Mouse (Mus musculus) limb, embryonic 11.5 days (tissue): ENCODE data around the gene Pum3. TPM values are rescaled to one million over a fixed set of nuclear protein-coding genes. Genes with fewer than 3 reads are reported as not detected.
"Not testable (repeated sequence)": the region's sequence is repeated elsewhere in the genome, so short reads cannot be mapped to it uniquely, and the experiment has no call there.

ENCODE experiments used
- ATAC-seq: fragments of 200-750 bp; cut with Nextera tagmentation; 2 replicates; pipeline ENCODE4 v1.8.0; 2017; ENCODE audit warnings: low read depth; ENCODE audit not compliant: insufficient number of reproducible peaks, low FRiP score, low TSS enrichment
- DNase-seq: peaks from one replicate; pipeline ENCODE4 v3.0.0-alpha.2; 2015; ENCODE audit warnings: low spot score
- H3K27ac ChIP-seq: fragments of 300-500 bp; sonication (generic); replicated peaks from 2 replicates; pipeline ENCODE4 v1.5.1; 2014; ENCODE audit warnings: low read depth, mild to moderate bottlenecking, low read length
- H3K27me3 ChIP-seq: fragments of 300-500 bp; sonication (generic); 2 replicates; pipeline ENCODE4 v1.6.1; 2014; ENCODE audit warnings: mild to moderate bottlenecking, low read length, mixed read lengths; ENCODE audit not compliant: control insufficient read depth, insufficient read depth
- H3K36me3 ChIP-seq: fragments of 300-500 bp; sonication (generic); 2 replicates; pipeline ENCODE4 v1.6.1; 2014; ENCODE audit warnings: mild to moderate bottlenecking, low read length, moderate library complexity, mixed read lengths; ENCODE audit not compliant: control insufficient read depth, insufficient read depth
- H3K4me1 ChIP-seq: fragments of 300-500 bp; sonication (generic); 2 replicates; pipeline ENCODE4 v1.6.1; 2014; ENCODE audit warnings: low read length, mixed read lengths; ENCODE audit not compliant: control insufficient read depth, insufficient read depth
- H3K4me2 ChIP-seq: fragments of 300-500 bp; sonication (generic); 2 replicates; pipeline ENCODE4 v1.6.1; 2014; ENCODE audit warnings: low read depth, mild to moderate bottlenecking, moderate library complexity; ENCODE audit not compliant: severe bottlenecking
- H3K4me3 ChIP-seq: fragments of 300-500 bp; sonication (generic); 2 replicates; pipeline ENCODE4 v1.5.1; 2014; ENCODE audit warnings: low read depth, low read length
- H3K9ac ChIP-seq: fragments of 300-500 bp; sonication (generic); 2 replicates; pipeline ENCODE4 v1.6.1; 2014; ENCODE audit warnings: mild to moderate bottlenecking, low read length
- H3K9me3 ChIP-seq: fragments of 300-500 bp; sonication (generic); 2 replicates; pipeline ENCODE4 v1.6.1; 2016; ENCODE audit warnings: low read length; ENCODE audit not compliant: control insufficient read depth
- WGBS: fragments of 180-500 bp; shearing (Covaris S2); extraction: QIAGEN DNeasy Blood & Tissue Kit; methylation state at CpG from one replicate; pipeline ENCODE4 v1.1.7; 2014; 5-methylcytosine and 5-hydroxymethylcytosine counted together
- polyA plus RNA-seq: library from polyadenylated mRNA; unstranded; fragments of >200 nt; fragmentation: Nextera tagmentation; extraction: Ambion mirVana; gene quantifications from 2 replicates; pipeline ENCODE4 v1.2.1, GENCODE M21; 2014

Gene Pum3
- polyA plus RNA-seq, 1 experiment from 2014 or later, result 94.6 TPM

DNA sequence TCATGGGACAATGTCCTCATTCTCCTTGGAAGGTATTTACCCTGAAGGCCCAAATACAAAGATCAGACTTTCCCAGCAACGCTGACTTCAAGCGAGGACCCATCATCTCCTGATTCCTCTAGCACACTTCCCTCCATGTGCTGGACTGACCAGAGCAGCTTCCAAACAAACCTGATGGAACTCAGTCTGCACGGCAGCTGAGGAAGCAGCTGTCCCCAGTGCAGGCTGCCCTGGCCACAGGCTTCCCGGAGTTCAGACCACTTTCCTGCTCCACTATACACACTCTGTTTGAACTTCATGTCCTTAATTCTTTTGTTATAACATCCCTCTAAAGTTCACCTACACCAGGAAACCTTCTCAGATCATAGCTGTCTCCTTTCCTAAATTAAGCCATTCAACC lies 40.1 kb downstream of the Pum3 start:
- 90% methylated on average over 4 of the region's 4 CpGs for WGBS
- H3K27ac ChIP-seq, H3K9me3 ChIP-seq, H3K4me1 ChIP-seq, H3K4me3 ChIP-seq, DNase-seq, H3K4me2 ChIP-seq, ATAC-seq, H3K9ac ChIP-seq, H3K27me3 ChIP-seq: not testable (repeated sequence)
- H3K36me3 ChIP-seq, result peaks cover 13% of the 10 kb centered on the region

DNA sequence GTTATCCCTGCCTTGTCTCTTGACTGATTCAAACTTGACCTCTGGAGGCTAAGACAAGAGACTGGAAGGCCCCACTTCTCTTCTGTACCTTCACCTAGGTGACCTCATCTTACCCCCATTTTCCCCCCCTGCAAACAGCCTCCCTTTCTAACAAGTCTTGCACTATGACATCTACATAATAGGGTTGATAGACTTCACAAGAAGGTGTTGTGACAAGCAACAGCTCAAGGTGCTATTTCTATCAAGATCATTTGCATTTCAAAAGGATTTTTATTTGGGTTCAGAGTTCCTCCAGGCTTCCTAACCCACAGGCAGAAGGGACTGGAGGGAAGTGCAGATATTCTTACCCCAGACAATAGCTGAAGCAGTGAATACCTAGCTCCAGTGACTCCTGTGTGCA lies 44.3 kb downstream of the Pum3 start:
- H3K27me3 ChIP-seq, result no peaks in the 10 kb centered on the region
- H3K9me3 ChIP-seq, result no peaks in the 10 kb centered on the region
- DNase-seq, result no peak
- H3K4me2 ChIP-seq, result no peak overlapping the region
- H3K9ac ChIP-seq, result no peak overlapping the region
- H3K36me3 ChIP-seq, result peaks cover 5% of the 10 kb centered on the region
- no peak overlapping the region for H3K4me3 ChIP-seq
- H3K27ac ChIP-seq, result no peak overlapping the region
- ATAC-seq, result no peak
- no peaks in the 10 kb centered on the region for H3K4me1 ChIP-seq

DNA sequence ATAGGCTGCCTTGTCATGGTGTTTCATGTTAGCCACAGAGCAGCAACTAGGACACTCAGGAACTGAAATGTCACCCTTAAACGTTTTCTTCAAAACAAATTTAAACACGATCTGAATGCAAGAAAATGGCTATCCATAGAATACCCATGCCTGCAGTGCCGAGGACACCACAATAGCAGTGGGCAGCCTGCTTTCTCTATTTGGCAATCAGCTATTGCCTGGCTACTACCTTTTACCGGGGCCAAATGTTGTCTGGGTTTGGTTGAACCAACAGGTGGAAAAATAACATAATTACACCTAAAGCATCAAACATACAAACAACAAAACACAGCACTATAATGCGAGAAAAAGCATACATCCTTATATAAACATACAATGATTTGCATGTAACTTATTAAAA lies 46.4 kb downstream of the Pum3 start:
- Histone ChIP-seq H3K4me3 (no peak overlapping the region), H3K27me3 (no peaks in the 10 kb centered on the region), H3K36me3 (no peaks in the 10 kb centered on the region), H3K4me2 (no peak overlapping the region), H3K4me1 (no peaks in the 10 kb centered on the region), H3K27ac (no peak overlapping the region), H3K9ac (no peak overlapping the region), H3K9me3 (no peaks in the 10 kb centered on the region)
- ATAC-seq (no peak), DNase-seq (no peak)
- 87% methylated on average over 5 of the region's 5 CpGs for WGBS

DNA sequence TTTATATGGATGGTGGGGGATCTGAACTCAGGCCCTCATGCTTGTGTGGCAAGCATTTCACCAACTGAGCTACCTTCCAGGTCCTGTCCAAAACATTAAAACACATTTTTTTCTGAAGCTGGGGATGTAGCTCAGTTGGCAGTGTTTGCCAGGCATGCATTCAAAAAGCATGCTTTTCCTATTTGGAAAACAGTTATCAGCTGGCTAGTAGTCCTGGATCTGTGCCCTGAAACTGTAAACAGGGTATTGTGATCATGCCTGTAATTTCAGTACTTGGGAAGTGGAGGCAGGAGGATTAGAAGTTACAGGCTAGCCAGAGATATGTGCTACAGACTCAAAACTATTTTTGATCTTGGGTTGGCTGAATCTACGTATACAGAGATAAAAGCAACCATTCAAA lies 47.5 kb downstream of the Pum3 start:
- Histone ChIP-seq H3K36me3 (no peaks in the 10 kb centered on the region), H3K27me3 (no peaks in the 10 kb centered on the region), H3K4me2 (no peak overlapping the region), H3K9ac (no peak overlapping the region), H3K27ac (no peak overlapping the region), H3K4me1 (no peaks in the 10 kb centered on the region), H3K4me3 (no peak overlapping the region), H3K9me3 (no peaks in the 10 kb centered on the region)
- ATAC-seq (no peak), DNase-seq (no peak)
- WGBS, result 92% methylated on average over 1 of the region's 1 CpGs

DNA sequence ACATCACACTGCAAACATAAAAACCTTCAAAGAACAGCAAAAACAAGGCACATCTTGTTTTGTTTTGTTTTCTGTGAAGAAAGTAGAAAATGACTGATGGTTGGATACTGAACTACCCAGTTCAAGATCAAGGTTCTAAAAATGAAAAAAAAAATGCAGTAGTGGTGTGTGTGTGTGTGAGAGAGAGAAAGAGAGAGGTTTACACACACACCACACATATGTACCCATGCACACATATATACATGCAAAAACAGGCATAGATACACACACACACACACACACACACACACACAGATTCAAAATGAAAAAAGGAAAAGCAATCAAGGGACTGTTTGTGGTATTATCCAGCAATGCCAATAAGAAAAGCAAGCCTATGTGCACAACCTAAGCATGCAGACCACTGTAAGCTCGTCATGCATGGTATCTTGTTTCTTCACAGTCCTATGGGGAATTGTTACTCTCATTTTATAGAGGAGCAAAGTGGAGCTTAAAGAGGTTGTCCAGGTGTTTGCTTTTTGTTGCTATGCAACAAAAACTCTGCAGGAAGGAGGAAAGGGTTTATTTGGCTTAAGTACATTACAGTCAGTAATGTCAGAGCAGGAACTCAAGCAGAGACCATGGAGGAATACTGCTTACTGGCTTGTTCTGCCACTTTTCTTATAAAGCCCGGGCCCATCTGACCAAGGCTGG lies 49.8 kb downstream of the Pum3 start:
- Histone ChIP-seq H3K4me2 (no peak overlapping the region), H3K9me3 (no peaks in the 10 kb centered on the region), H3K27me3 (no peaks in the 10 kb centered on the region), H3K36me3 (no peaks in the 10 kb centered on the region), H3K4me3 (no peak overlapping the region), H3K4me1 (no peaks in the 10 kb centered on the region), H3K27ac (no peak overlapping the region), H3K9ac (no peak overlapping the region)
- ATAC-seq (no peak), DNase-seq (no peak)
- WGBS, result 65% methylated on average over 2 of the region's 2 CpGs

DNA sequence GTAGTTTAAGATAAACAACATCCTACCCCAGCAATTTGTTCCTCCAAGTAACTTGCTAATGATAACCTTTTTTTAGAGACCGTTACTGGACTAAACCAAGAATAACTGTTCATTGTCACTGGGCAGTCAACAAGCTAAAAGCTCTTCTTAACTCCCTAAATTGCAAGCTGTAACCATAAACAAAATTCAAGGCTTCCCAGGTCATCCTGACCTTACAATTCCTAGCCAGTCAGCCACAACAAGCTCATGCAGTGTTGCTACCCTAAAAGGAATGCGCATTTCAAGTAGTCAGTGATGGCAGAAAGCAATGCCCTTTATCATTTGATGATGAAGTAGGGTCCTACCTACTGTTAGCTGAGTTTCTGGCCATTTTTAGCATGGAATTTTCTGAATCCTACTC lies 58.8 kb downstream of the Pum3 start:
- DNase-seq (no peak), ATAC-seq (no peak)
- Histone ChIP-seq H3K4me2 (no peak overlapping the region), H3K4me1 (no peaks in the 10 kb centered on the region), H3K36me3 (no peaks in the 10 kb centered on the region), H3K4me3 (no peak overlapping the region), H3K9me3 (no peaks in the 10 kb centered on the region), H3K27ac (no peak overlapping the region), H3K27me3 (no peaks in the 10 kb centered on the region), H3K9ac (no peak overlapping the region)
- WGBS, result 78% methylated on average over 2 of the region's 2 CpGs

DNA sequence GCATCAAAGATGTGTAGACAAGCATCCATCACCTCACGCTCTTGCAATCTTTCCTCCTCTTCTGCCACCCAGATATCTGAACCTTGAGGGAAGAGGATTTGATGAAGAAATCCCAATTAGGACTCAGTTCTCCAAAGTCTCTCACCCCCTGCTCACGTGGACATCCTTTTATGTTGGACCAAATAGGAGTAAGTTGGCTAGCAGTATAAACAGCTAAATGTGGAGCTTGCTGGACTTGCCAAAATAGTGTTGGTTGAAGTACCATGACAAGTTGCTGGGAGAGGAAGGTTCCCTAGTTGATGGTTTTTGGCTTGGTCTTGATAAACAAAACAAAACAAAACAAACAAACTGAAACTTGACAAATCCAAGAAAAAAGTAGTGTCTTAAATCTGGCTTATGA lies 59.5 kb downstream of the Pum3 start:
- WGBS, result 87% methylated on average over 2 of the region's 2 CpGs

DNA sequence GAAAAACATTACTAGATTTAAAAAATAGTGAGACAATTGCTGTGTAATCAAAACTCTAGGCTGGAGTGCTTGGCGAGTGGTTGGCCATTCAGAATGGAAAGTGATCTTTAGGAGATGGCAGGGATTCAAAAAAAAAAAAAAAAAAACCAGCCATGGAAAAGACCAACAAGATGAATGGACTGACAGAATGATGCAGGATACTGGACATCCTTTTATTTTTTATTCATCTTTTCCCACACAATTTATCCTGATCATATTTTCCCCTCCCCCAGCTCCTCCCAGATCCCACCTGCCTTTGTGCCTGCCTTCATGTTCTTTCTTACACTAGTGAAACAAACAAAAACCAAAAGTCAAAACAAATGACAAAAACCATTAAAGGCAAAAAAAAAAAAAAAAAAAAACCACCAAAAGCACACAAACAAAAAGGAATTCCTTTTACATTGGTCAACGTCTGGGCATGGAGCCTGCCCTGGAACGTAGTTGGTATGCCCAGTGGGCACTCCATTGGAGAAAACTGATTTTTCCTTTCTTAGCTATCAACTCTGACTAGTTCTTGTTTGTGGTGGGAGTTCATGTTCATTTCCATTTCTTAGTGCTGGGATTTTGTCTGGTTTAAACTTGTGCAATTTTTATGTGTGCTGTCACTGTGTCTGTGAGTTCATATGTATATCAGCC lies 60.0 kb downstream of the Pum3 start:
- no peak for DNase-seq

More for the DNA sequence above, 59.5 kb downstream of the Pum3 start:
- Histone ChIP-seq H3K4me2 (no peak overlapping the region), H3K4me3 (no peak overlapping the region), H3K4me1 (no peaks in the 10 kb centered on the region), H3K9ac (no peak overlapping the region), H3K36me3 (no peaks in the 10 kb centered on the region), H3K27me3 (no peaks in the 10 kb centered on the region), H3K9me3 (no peaks in the 10 kb centered on the region), H3K27ac (no peak overlapping the region)
- DNase-seq (no peak), ATAC-seq (no peak)

More for the DNA sequence above, 60.0 kb downstream of the Pum3 start:
- Histone ChIP-seq H3K27ac (no peak overlapping the region), H3K9me3 (no peaks in the 10 kb centered on the region), H3K4me2 (no peak overlapping the region), H3K9ac (no peak overlapping the region), H3K36me3 (no peaks in the 10 kb centered on the region), H3K4me3 (no peak overlapping the region), H3K27me3 (no peaks in the 10 kb centered on the region), H3K4me1 (0 out of 2 replicates have a peak, but pooled peaks cover under 1% of the 10 kb centered on the region)
- ATAC-seq, result no peak
- WGBS, result 89% methylated on average over 3 of the region's 3 CpGs
